Mouse (Mus musculus): Measurements from ENCODE around the gene Zfp853. TPM values are rescaled to one million over a fixed set of nuclear protein-coding genes. Genes with fewer than 3 reads are reported as not detected.

The Zfp853 gene
- polyA plus RNA-seq, 1 experiment from 2014 or later: 0.14 TPM

- Histone ChIP-seq H3K27me3 (ENCODE audit: insufficient read depth, low read length) (no peaks in the 10 kb centered on the region), H3K9me3 (replicated peaks; ENCODE audit: low read length) (no peaks in the 10 kb centered on the region), H3K4me2 (ENCODE audit: low read length) (peak overlapping the region; percentile 81), H3K4me1 (replicated peaks; ENCODE audit: insufficient read depth, low read length) (peaks cover 8% of the 10 kb centered on the region; the same call in 1 of the 2 replicates), H3K36me3 (ENCODE audit: insufficient read depth, low read length) (peaks cover 36% of the 10 kb centered on the region), H3K4me3 (replicated peaks; ENCODE audit: low read depth, low read length) (peak overlapping the region; percentile 60), H3K9ac (ENCODE audit: low read depth, low read length) (peak overlapping the region; percentile 93), H3K27ac (no peak overlapping the region)
- WGBS: 2% methylated on average over 16 of the region's 16 CpGs
- ATAC-seq (replicated peaks; ENCODE audit: low FRiP score, low read depth) (no peak), DNase-seq (ENCODE audit: low spot score) (peak; percentile 29)
- TF ChIP-seq CTCF (IDR thresholded peaks at IDR 0.05; ENCODE audit: low read depth): no peak
Observed at GRCm38 (mm10) chr5:143314183-143314729, 20.8 kb upstream of the Zfp853 start.

- H3K4me3 ChIP-seq (replicated peaks; ENCODE audit: low read depth, low read length): no peak overlapping the region
- no peak overlapping the region for H3K9ac ChIP-seq (ENCODE audit: low read depth, low read length)
- no peak overlapping the region for H3K4me2 ChIP-seq (ENCODE audit: low read length)
- H3K36me3 ChIP-seq (ENCODE audit: insufficient read depth, low read length): peaks cover 41% of the 10 kb centered on the region
- no peak for ATAC-seq (replicated peaks; ENCODE audit: low FRiP score, low read depth)
- DNase-seq (ENCODE audit: low spot score): peak; percentile 72
- no peaks in the 10 kb centered on the region for H3K27me3 ChIP-seq (ENCODE audit: insufficient read depth, low read length)
- 59% methylated on average over 8 of the region's 8 CpGs for WGBS
- TF ChIP-seq CTCF (IDR thresholded peaks at IDR 0.05; ENCODE audit: low read depth): peak; percentile 77
- H3K9me3 ChIP-seq (replicated peaks; ENCODE audit: low read length): no peaks in the 10 kb centered on the region
- no peak overlapping the region for H3K27ac ChIP-seq
- peaks cover 8% of the 10 kb centered on the region; the same call in 1 of the 2 replicates for H3K4me1 ChIP-seq (replicated peaks; ENCODE audit: insufficient read depth, low read length)
Observed at GRCm38 (mm10) chr5:143311886-143312285, 18.5 kb upstream of the Zfp853 start.

- Histone ChIP-seq H3K4me3 (replicated peaks; ENCODE audit: low read depth, low read length) (no peak overlapping the region), H3K4me1 (replicated peaks; ENCODE audit: insufficient read depth, low read length) (peaks cover 8% of the 10 kb centered on the region; the same call in 1 of the 2 replicates), H3K27me3 (ENCODE audit: insufficient read depth, low read length) (no peaks in the 10 kb centered on the region), H3K9me3 (replicated peaks; ENCODE audit: low read length) (no peaks in the 10 kb centered on the region), H3K36me3 (ENCODE audit: insufficient read depth, low read length) (peaks cover 46% of the 10 kb centered on the region), H3K9ac (ENCODE audit: low read depth, low read length) (no peak overlapping the region), H3K4me2 (ENCODE audit: low read length) (no peak overlapping the region), H3K27ac (no peak overlapping the region)
- TF ChIP-seq CTCF (IDR thresholded peaks at IDR 0.05; ENCODE audit: low read depth): no peak
- DNase-seq (ENCODE audit: low spot score) (no peak), ATAC-seq (replicated peaks; ENCODE audit: low FRiP score, low read depth) (no peak)
- WGBS: 96% methylated on average over 7 of the region's 7 CpGs
Observed at GRCm38 (mm10) chr5:143309916-143310315, 16.5 kb upstream of the Zfp853 start.

GRCm38 (mm10) chr5:143308825-143309224 lies 15.4 kb upstream of the Zfp853 start:
- Histone ChIP-seq H3K4me1 (replicated peaks; ENCODE audit: insufficient read depth, low read length) (0 out of 2 replicates have a peak, but pooled peaks cover 4% of the 10 kb centered on the region), H3K4me3 (replicated peaks; ENCODE audit: low read depth, low read length) (no peak overlapping the region), H3K9ac (ENCODE audit: low read depth, low read length) (no peak overlapping the region), H3K9me3 (replicated peaks; ENCODE audit: low read length) (no peaks in the 10 kb centered on the region), H3K27me3 (ENCODE audit: insufficient read depth, low read length) (no peaks in the 10 kb centered on the region), H3K4me2 (ENCODE audit: low read length) (no peak overlapping the region), H3K27ac (no peak overlapping the region), H3K36me3 (ENCODE audit: insufficient read depth, low read length) (peaks cover 47% of the 10 kb centered on the region)
- DNase-seq (ENCODE audit: low spot score): no peak
- ATAC-seq (replicated peaks; ENCODE audit: low FRiP score, low read depth): no peak
- no peak for TF ChIP-seq CTCF (IDR thresholded peaks at IDR 0.05; ENCODE audit: low read depth)
- WGBS: 93% methylated on average over 5 of the region's 5 CpGs

- no peak overlapping the region for H3K27ac ChIP-seq
- DNase-seq (ENCODE audit: low spot score) (no peak), ATAC-seq (replicated peaks; ENCODE audit: low FRiP score, low read depth) (peak; percentile 33; the same call in 1 of the 2 replicates)
- no peak overlapping the region for H3K9ac ChIP-seq (ENCODE audit: low read depth, low read length)
- no peaks in the 10 kb centered on the region for H3K9me3 ChIP-seq (replicated peaks; ENCODE audit: low read length)
- H3K4me2 ChIP-seq (ENCODE audit: low read length): no peak overlapping the region
- 64% methylated on average over 7 of the region's 7 CpGs for WGBS
- no peak for TF ChIP-seq CTCF (IDR thresholded peaks at IDR 0.05; ENCODE audit: low read depth)
- H3K4me3 ChIP-seq (replicated peaks; ENCODE audit: low read depth, low read length): no peak overlapping the region
- no peaks in the 10 kb centered on the region for H3K4me1 ChIP-seq (replicated peaks; ENCODE audit: insufficient read depth, low read length)
- H3K36me3 ChIP-seq (ENCODE audit: insufficient read depth, low read length): peaks cover 42% of the 10 kb centered on the region
- H3K27me3 ChIP-seq (ENCODE audit: insufficient read depth, low read length): no peaks in the 10 kb centered on the region
Observed at GRCm38 (mm10) chr5:143304251-143304650, 10.8 kb upstream of the Zfp853 start.

- Histone ChIP-seq H3K9me3 (replicated peaks; ENCODE audit: low read length) (no peaks in the 10 kb centered on the region), H3K27me3 (ENCODE audit: insufficient read depth, low read length) (no peaks in the 10 kb centered on the region), H3K4me2 (ENCODE audit: low read length) (no peak overlapping the region), H3K4me3 (replicated peaks; ENCODE audit: low read depth, low read length) (no peak overlapping the region), H3K9ac (ENCODE audit: low read depth, low read length) (no peak overlapping the region), H3K27ac (no peak overlapping the region), H3K4me1 (replicated peaks; ENCODE audit: insufficient read depth, low read length) (no peaks in the 10 kb centered on the region), H3K36me3 (ENCODE audit: insufficient read depth, low read length) (peaks cover 28% of the 10 kb centered on the region)
- WGBS: 79% methylated on average over 8 of the region's 8 CpGs
- DNase-seq (ENCODE audit: low spot score) (peak; percentile 7), ATAC-seq (replicated peaks; ENCODE audit: low FRiP score, low read depth) (no peak)
- TF ChIP-seq CTCF (IDR thresholded peaks at IDR 0.05; ENCODE audit: low read depth): peak; percentile 63
Observed at GRCm38 (mm10) chr5:143301296-143301695, 7.9 kb upstream of the Zfp853 start.

GRCm38 (mm10) chr5:143299686-143300085 lies 6.3 kb upstream of the Zfp853 start:
- WGBS: 93% methylated on average over 4 of the region's 4 CpGs

More at GRCm38 (mm10) chr5:143299686-143300085, 6.3 kb upstream of the Zfp853 start:
- Histone ChIP-seq H3K9ac (ENCODE audit: low read depth, low read length) (no peak overlapping the region), H3K4me2 (ENCODE audit: low read length) (no peak overlapping the region), H3K4me3 (replicated peaks; ENCODE audit: low read depth, low read length) (no peak overlapping the region), H3K27ac (no peak overlapping the region), H3K36me3 (ENCODE audit: insufficient read depth, low read length) (peaks cover 24% of the 10 kb centered on the region), H3K4me1 (replicated peaks; ENCODE audit: insufficient read depth, low read length) (no peaks in the 10 kb centered on the region), H3K27me3 (ENCODE audit: insufficient read depth, low read length) (no peaks in the 10 kb centered on the region), H3K9me3 (replicated peaks; ENCODE audit: low read length) (no peaks in the 10 kb centered on the region)
- ATAC-seq (replicated peaks; ENCODE audit: low FRiP score, low read depth) (no peak), DNase-seq (ENCODE audit: low spot score) (peak; percentile 22)
- TF ChIP-seq CTCF (IDR thresholded peaks at IDR 0.05; ENCODE audit: low read depth): peak; percentile 87
